Mouse (Mus musculus) mouse trophoblast stem cell (cell line): ENCODE measurements around the gene 0610012G03Rik.
"Not testable (repeated sequence)": the region's sequence is repeated elsewhere in the genome, so short reads cannot be mapped to it uniquely, and the experiment has no call there.

Experiments
- in situ Hi-C, 2 experiments: fragments of 300-500 bp; cut with MseI, MboI; formaldehyde crosslinking; loops; 2 replicates in 1 of 2; 3 replicates in 1 of 2; pipeline ENCODE4 v1.15.1; 2025

Gene 0610012G03Rik

GRCm38 (mm10) chr16:31948345-31948774 lies at the start of gene 0610012G03Rik, which contains the start of gene Ncbp2:
TSS of gene 0610012G03Rik (minus strand) at chr16:31948494.
TSS of gene Ncbp2 (plus strand) at chr16:31948513.
- in situ Hi-C loops: no loop called here

- in situ Hi-C loops: no loop called here
Observed at GRCm38 (mm10) chr16:31996371-31996770, 48.1 kb upstream of the 0610012G03Rik start.

GRCm38 (mm10) chr16:31993946-31994345 lies 45.7 kb upstream of the 0610012G03Rik start:
- in situ Hi-C loops: no loop called here

- in situ Hi-C loops: no loop called here
Observed at GRCm38 (mm10) chr16:31993195-31993594, 44.9 kb upstream of the 0610012G03Rik start.

- in situ Hi-C loops: no loop called here
Observed at GRCm38 (mm10) chr16:31992039-31992438, 43.7 kb upstream of the 0610012G03Rik start.

GRCm38 (mm10) chr16:31980946-31981345 lies 32.7 kb upstream of the 0610012G03Rik start:
- in situ Hi-C loops: no loop called here

GRCm38 (mm10) chr16:31979501-31979900 lies 31.2 kb upstream of the 0610012G03Rik start:
- in situ Hi-C loops: no loop called here

- in situ Hi-C loops: no loop called here
Observed at GRCm38 (mm10) chr16:31975258-31975657, 27.0 kb upstream of the 0610012G03Rik start.

GRCm38 (mm10) chr16:31963224-31963623 lies 14.9 kb upstream of the 0610012G03Rik start:
- in situ Hi-C loops: no loop called here

- in situ Hi-C loops: no loop called here
Observed at GRCm38 (mm10) chr16:31947901-31948316, 385 bp downstream of the 0610012G03Rik start.

- in situ Hi-C loops: no loop called here
Observed at GRCm38 (mm10) chr16:31947333-31947732, 961 bp downstream of the 0610012G03Rik start.

- in situ Hi-C loops: not testable (repeated sequence)
Observed at GRCm38 (mm10) chr16:31945986-31946385, 2.3 kb downstream of the 0610012G03Rik start.

- in situ Hi-C loops: no loop called here
Observed at GRCm38 (mm10) chr16:31945372-31945771, 2.9 kb downstream of the 0610012G03Rik start.

GRCm38 (mm10) chr16:31944698-31945255 lies 3.5 kb downstream of the 0610012G03Rik start:
- in situ Hi-C loops: no loop called here

- in situ Hi-C loops: no loop called here
Observed at GRCm38 (mm10) chr16:31943980-31944379, 4.3 kb downstream of the 0610012G03Rik start.

GRCm38 (mm10) chr16:31940586-31940985 lies 7.7 kb downstream of the 0610012G03Rik start:
- in situ Hi-C loops: no loop called here

GRCm38 (mm10) chr16:31938856-31939255 lies 9.4 kb downstream of the 0610012G03Rik start:
- in situ Hi-C loops: no loop called here

GRCm38 (mm10) chr16:31936568-31936967 lies 11.7 kb downstream of the 0610012G03Rik start:
- in situ Hi-C loops: no loop called here

- in situ Hi-C loops: no loop called here
Observed at GRCm38 (mm10) chr16:31935091-31935979, 13.0 kb downstream of the 0610012G03Rik start.

- in situ Hi-C loops: no loop called here
Observed at GRCm38 (mm10) chr16:31934550-31935010, 13.7 kb downstream of the 0610012G03Rik start.

GRCm38 (mm10) chr16:31933751-31934549 lies 14.3 kb downstream of the 0610012G03Rik start, which contains the start of gene Pigz:
TSS of gene Pigz (plus strand) at chr16:31933851.
- in situ Hi-C loops: no loop called here
